Mouse (Mus musculus) embryo, embryonic 10 days (tissue): ENCODE data around the gene Gm20219.
"Not testable (repeated sequence)": the region's sequence is repeated elsewhere in the genome, so short reads cannot be mapped to it uniquely, and the experiment has no call there.

ENCODE experiments used
- DNase-seq: peaks from one replicate; pipeline ENCODE4 v3.0.0-alpha.2; 2015; ENCODE audit warnings: low spot score

The Gm20219 gene

DNA sequence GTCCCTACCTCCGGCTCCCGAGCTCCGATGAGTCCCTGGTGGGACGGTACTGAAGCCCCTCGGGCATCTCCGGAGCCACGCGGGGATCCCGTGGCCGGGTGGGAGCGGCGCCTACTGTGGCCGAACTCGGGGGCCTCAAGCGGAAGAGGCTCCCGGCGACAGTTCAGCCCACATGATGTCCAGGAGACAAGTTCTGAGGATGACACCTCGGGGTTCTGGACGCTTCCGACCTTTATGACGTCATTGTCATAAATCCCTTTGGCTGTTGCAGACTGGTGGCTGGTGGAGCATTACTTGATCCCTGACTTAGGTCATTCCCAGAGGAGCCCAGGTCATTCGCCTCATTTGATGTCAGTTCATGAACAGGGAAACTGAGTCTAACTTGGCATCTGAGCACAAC is 41.9 kb downstream of the Gm20219 start, which contains the start of gene Znrf4:
TSS of gene Znrf4 (minus strand) at position 122 of the 400 bp plus-strand sequence.
- DNase-seq = no peak

DNA sequence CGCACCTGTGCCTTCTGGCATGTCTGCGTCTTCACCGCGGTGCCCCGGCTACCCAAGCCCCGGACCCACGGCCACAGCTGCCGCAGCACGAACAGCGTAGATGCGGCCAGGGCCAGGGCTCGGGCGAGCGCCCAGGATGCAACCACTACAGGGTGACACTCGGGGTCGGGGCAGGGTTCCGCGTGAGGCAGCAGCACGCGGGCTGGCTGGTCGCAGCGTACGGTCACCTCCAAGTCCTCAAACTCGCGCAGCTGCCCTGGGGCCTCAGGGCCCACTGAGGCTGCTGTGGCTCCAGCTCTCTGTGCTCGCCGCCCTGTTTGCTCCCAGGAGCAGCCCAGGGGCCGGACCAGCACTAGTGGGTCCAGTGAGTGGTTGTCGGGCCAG is 42.5 kb downstream of the Gm20219 start:
- DNase-seq = no peak

DNA sequence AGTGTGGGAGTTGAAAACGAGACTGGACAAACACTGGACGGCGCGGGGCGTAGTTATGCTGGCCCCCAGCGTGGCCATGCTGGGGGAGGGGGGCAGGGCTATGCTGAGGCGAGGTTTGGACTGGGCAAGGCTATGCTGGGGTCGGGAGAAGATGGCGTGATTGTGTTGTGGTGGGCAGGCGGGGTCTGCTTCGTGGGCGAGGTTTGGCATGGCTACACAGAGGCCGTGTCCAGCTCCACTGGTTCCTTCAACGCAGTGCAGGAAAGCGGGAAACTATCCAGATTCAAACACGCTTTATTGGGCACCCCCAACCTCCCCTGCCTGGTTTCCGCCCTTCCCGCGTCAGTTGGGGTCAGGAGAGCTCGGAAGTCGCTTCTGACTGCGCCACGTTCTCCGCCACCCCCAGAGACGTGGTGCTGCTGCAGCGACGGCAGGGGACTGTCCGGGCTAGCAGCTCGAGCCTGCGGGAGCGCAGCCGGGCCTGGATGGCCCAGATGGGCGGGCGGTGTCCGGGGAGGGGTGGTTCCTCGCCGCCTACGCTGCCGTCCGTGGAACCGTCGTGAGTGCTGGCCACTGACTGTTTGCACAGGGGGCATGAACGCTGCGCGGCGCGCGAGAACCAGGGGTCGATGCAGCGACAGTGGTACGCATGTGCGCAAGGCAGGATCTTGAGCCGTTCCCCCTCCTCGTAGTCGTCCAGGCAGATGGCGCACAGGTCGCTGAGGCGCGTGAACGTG is 43.0 kb downstream of the Gm20219 start:
- DNase-seq = no peak

DNA sequence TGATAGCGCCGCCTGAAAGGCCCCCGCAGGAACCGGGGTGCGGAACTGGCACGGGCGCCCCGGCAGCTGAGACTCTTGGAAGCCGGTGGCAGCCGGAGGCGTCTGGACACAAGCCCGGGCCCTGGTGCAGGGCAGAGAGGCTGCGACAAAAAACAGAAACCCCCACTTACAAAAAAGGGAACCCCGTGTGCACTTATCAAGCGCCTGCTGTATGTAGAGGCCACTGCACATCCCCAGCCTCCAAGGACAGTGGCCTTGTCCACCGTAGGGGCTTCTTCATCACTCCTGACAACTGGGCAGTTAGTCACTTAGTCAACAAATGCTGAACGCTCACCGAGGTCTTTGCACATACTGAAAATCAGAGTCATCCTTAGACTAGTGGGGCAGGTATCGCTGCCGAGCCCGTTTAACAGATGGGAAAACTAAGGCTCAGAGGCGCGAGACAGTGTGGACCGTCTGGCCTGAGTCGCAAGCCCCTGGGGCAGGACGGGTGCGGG is 43.7 kb downstream of the Gm20219 start:
- no peak for DNase-seq

DNA sequence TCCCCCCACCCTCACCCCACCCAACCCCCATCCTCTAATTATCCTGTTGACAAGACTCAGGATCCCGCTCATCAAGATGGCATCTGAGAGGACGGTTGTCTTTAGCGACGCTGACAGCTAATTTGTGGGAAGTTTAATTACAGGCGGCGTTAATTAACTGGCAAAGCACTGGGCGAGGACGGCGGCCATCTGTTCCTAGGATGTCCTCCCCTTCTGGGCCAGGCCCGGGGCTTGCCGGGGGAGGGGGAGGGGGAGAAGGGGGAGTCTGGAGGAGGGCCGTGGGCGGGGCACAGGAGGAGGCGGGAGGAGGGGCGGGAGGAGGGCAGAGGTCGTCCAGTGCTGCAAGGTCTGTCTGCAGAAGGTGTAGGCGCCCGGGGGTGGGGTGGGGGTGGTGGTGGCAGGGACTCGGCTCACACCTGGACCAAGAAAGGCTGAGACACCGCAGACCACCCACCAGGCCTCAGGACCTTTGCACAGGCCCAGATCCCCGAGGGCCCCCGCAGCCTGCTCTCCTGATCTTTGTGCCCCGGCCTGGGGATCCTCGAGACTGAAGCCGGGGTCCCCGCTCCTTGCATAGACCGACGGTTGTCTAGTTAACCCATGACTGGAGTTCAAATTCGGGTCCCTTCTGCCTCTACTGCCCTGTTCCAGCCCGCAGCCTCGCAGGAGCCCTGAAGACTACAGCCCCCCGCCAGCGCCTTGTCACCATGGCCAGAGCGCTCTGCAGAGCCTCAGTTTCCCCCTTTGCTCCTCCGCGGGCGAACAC is 44.3 kb downstream of the Gm20219 start:
- peak; percentile 68 for DNase-seq

DNA sequence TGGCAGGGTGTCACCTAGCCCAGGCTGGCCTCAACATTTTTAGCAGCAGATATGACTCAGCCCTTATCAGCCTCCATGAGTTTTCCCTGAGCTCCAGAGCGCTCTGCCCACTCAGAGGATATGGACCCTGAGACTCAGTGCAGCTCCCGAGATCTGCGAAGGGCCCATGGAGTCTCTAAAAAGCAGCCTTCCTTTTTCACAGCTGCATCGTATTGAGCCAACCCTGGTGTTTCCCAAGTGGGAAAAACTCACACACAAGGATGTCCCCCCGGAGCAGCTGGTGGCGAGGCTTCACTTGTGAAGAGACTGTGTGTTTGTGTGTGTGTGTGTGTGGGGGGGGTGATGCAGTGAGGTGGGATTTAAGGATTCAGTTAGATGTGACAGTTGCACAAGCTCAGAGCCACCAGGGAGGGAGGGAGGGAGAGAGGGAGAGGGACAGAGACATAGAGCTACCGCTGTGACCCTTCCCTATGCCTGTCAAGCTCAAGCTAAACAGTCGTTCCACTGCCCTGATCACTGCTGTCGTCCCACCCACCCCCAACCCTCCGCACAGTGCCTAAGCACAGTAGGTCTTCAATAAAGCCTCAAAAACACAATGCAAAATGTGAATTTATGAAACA is 45.1 kb downstream of the Gm20219 start:
- DNase-seq = no peak

DNA sequence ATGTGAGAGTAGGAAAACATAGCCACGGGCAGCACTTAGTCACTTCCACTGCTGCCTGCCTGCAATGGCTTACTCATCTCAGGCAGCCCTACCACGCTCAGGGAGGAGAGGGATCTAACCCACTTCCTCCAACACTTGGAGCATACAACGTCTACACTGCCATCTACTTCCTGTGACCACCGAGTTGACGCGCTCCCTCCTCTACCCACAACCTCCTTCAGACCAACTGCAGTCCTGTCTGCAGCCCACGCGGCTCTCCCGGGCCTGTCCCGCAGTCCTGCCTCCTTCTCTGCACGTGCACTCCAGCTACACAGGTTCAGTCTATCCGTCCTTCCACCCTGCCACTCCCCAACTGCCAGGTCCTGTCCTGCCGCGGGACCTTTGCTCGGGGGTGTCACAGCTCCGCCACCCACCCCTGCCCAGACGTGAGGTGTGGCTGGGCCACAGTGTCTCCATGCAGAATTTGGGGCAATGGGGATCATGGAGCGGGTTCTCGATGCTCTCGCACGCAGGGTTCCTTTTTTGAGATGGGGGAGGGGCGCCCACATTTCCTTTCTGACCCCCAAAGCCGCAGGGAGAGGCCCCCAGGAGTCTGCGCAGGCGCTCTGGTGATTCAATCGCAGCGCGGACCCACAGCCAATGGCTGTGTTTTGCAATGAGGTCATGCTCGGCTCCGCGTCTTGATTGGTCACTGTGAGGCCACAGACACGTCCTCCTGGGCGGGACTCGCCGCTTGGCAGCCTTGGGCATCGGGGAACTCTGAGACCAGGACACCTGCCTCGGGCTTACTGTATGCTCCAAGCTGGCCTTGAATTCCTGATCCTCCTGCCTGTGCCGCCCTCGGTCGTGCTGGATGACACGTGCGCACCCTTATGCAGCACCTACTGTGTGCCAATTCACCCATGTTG is 46.8 kb downstream of the Gm20219 start:
- DNase-seq = peak; percentile 98

DNA sequence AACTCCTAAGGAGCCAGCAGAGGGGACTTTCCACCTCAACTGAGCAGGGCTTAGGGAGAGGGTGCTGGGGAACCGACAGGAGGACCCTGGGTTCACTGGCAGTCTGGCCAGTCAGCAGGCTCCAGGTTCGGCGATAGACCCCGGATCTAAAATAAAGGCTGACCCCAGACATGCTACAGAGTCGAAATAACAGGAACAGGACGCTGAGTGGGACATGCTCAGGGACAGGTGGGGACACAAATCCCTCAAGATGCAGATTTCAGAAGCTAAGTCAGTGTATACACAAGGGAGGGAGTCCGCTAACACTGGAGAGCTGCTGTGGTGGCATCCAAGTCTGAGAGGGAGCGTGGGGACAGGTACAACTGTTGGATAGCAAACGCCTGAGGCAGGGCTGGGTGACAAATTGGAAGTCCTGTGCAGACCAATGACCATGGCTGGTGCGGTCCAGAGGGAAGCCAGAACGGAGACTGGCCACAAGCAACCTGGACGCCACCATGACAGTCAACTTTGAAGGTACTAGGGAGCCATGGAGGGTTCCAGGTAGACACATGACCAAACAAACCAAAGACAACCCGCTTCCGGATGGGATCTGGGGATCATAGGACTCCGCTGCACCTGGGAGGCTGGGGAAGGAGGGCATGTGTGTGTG is 47.6 kb downstream of the Gm20219 start:
- DNase-seq = no peak

DNA sequence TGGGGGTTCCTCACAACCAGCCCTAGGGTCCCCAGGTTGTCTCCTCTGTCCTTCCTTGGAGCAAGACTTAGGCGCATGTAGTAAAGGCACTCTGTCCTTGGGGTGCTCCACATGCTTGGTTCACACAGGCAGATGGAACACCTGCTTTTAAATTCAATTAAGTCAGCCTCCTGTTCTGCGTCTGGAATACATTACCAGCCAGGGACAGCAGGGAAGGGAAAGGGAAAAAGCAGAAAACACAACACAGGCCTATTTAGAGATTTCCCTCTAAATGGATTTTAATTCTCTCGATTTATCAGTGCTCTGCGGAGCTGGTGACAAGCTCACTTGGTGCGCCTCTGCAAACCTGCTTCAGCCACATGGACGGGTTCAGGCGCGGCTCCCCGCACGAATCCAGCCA is 48.8 kb downstream of the Gm20219 start:
- no peak for DNase-seq

DNA sequence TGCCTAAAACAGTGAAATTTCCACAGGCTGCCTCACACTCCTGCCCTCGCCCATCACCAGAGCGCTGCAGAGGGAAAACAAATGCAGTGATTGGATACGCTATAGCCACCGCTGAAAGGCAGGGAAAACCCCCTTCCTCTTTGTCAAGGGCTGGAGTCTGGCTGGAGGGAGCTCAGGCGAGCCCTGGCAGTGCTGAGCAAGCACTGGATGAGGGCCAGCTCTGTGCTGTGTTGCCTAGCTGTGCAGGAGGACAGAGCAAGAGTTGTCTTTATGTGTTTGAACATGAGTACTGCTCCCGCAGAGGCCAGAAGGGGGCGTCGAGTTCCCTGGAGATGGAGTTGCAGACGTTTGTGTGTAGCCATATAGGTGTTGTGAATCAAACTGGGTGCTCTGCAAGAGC is 51.7 kb downstream of the Gm20219 start:
- no peak for DNase-seq

DNA sequence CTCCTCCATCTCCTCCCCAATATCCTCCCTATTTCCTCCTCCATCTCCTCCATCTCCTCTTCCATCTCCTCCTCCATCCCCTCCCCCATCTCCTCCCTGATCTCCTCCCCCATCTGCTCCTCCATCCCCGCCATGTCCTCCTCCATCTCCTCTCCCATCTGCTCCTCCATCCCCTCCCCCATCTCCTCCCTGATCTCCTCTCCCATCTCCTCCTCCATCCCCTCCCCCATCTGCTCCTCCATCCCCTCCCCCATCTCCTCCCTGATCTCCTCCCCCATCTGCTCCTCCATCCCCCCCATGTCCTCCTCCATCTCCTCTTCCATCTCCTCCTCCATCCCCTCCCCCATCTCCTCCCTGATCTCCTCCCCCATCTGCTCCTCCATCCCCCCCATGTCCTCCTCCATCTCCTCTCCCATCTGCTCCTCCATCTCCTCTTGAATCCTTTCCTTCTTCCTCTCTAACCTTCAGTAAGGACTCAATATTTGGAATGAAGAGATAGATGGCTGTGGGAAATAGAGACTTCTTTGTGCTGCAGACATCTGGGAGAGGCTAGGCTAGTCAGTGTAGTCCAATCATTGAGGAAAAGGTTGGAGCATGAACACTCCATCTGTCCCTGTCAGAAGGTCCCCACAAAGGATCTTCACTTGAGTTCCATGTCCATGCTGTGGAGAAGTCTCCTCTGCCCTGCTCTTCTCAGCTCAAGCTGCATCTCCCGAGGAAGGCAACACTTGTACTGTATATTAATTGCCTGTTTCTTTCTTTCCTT is 52.4 kb downstream of the Gm20219 start:
- not testable (repeated sequence) for DNase-seq
